Mouse (Mus musculus) CH12.LX (cell line): ENCODE measurements around the gene Olfml3. TPM values are rescaled to one million over a fixed set of nuclear protein-coding genes. Genes with fewer than 3 reads are reported as not detected.
A peak's percentile ranks its signal among the peaks of the same experiment; 100 is the strongest.

ENCODE experiments used
- DNase-seq: peaks from one replicate; pipeline ENCODE4 v3.0.0-alpha.2; 2013; ENCODE audit errors: extremely low read depth
- H3K27ac ChIP-seq: 2 replicates; pipeline ENCODE4 v1.5.1; 2012; ENCODE audit warnings: low read depth, mild to moderate bottlenecking, control low read depth, moderate library complexity; ENCODE audit not compliant: insufficient read depth
- H3K27me3 ChIP-seq: replicated peaks from 2 replicates; pipeline ENCODE3; 2012; ENCODE audit warnings: inconsistent platforms
- H3K36me3 ChIP-seq, 2 experiments: replicated peaks in 1 of 2; 2 replicates each; pipeline versions ENCODE3 to v1.6.1; 2012; ENCODE audit warnings: inconsistent platforms in 1 of 2, low read length in 1 of 2, mild to moderate bottlenecking in 1 of 2, mixed read lengths in 1 of 2, moderate library complexity in 1 of 2; ENCODE audit not compliant: control insufficient read depth in 1 of 2, insufficient read depth in 1 of 2
- H3K4me1 ChIP-seq, 2 experiments: 2 replicates each; pipeline ENCODE4 v1.6.1; 2012; ENCODE audit warnings: inconsistent platforms in 1 of 2, moderate library complexity in 1 of 2; ENCODE audit not compliant: insufficient read depth in 2 of 2, control insufficient read depth in 1 of 2
- H3K4me2 ChIP-seq: 2 replicates; pipeline ENCODE4 v1.6.1; 2012; ENCODE audit warnings: low read depth, mild to moderate bottlenecking, control low read depth; ENCODE audit not compliant: poor library complexity, insufficient read depth, severe bottlenecking
- H3K4me3 ChIP-seq, 3 experiments: fragments of 150-350 bp in 1 of 3; sonication (generic) in 1 of 3; replicated peaks in 1 of 3; 2 replicates each; pipeline versions ENCODE3 to v1.5.1; 2011 to 2012; ENCODE audit warnings: low read depth in 2 of 3, low read length in 2 of 3, mild to moderate bottlenecking in 2 of 3, moderate library complexity in 2 of 3, control low read depth in 1 of 3, improper control_type of control experiment in 1 of 3, inconsistent platforms in 1 of 3, mixed read lengths in 1 of 3; ENCODE audit not compliant: poor library complexity in 1 of 3
- H3K79me2 ChIP-seq: replicated peaks from 2 replicates; pipeline ENCODE4 v1.6.1; 2012; ENCODE audit warnings: mild to moderate bottlenecking, moderate library complexity; ENCODE audit not compliant: control insufficient read depth, poor library complexity, insufficient read depth, severe bottlenecking; ENCODE audit errors: extremely low read depth
- H3K9ac ChIP-seq: 2 replicates; pipeline ENCODE4 v1.6.1; 2012; ENCODE audit warnings: low read depth, mild to moderate bottlenecking, control low read depth, moderate library complexity; ENCODE audit not compliant: insufficient read depth
- H3K9me3 ChIP-seq: replicated peaks from 2 replicates; pipeline ENCODE3; 2012; ENCODE audit warnings: low read length, inconsistent platforms, mixed read lengths
- CTCF ChIP-seq, 2 experiments: IDR thresholded peaks in 1 of 2; conservative IDR thresholded peaks in 1 of 2; 2 replicates each; pipeline ENCODE4 v1.5.1; 2011 to 2012; ENCODE audit warnings: low read depth in 2 of 2, low read length in 2 of 2, improper control_type of control experiment in 1 of 2, inconsistent platforms in 1 of 2, mild to moderate bottlenecking in 1 of 2, moderate library complexity in 1 of 2
- ELF1 ChIP-seq: IDR thresholded peaks from 2 replicates; pipeline ENCODE4 v1.6.1; 2014; ENCODE audit warnings: low read depth, mild to moderate bottlenecking, inconsistent platforms, low read length, improper control_type of control experiment
- EP300 ChIP-seq: IDR thresholded peaks from 2 replicates; pipeline ENCODE4 v1.6.1; 2011; ENCODE audit warnings: low read length, improper control_type of control experiment
- ETS1 ChIP-seq: conservative IDR thresholded peaks from 2 replicates; pipeline ENCODE4 v1.6.1; 2012; ENCODE audit warnings: low read depth, mild to moderate bottlenecking, inconsistent platforms, low read length, improper control_type of control experiment, moderate library complexity
- HCFC1 ChIP-seq: IDR thresholded peaks from 2 replicates; pipeline ENCODE4 v1.6.1; 2012; ENCODE audit warnings: low read depth, mild to moderate bottlenecking, inconsistent platforms, low read length, improper control_type of control experiment
- KAT2A ChIP-seq: IDR thresholded peaks from 2 replicates; pipeline ENCODE4 v1.6.1; 2012; ENCODE audit warnings: low read length, improper control_type of control experiment, inconsistent platforms; ENCODE audit not compliant: insufficient replicate concordance
- MAX ChIP-seq: IDR thresholded peaks from 2 replicates; pipeline ENCODE4 v1.6.1; 2011; ENCODE audit warnings: low read length, improper control_type of control experiment
- MAZ ChIP-seq: IDR thresholded peaks from 2 replicates; pipeline ENCODE4 v1.6.1; 2012; ENCODE audit warnings: low read depth, mild to moderate bottlenecking, inconsistent platforms, low read length, improper control_type of control experiment, moderate library complexity
- MEF2A ChIP-seq: IDR thresholded peaks from 2 replicates; pipeline ENCODE4 v1.6.1; 2014; ENCODE audit warnings: low read depth, mild to moderate bottlenecking, inconsistent platforms, low read length, improper control_type of control experiment, borderline replicate concordance
- MXI1 ChIP-seq: IDR thresholded peaks from 2 replicates; pipeline ENCODE4 v1.6.1; 2011; ENCODE audit warnings: mild to moderate bottlenecking, low read depth, low read length, improper control_type of control experiment
- POLR2AphosphoS2 ChIP-seq: IDR thresholded peaks from 2 replicates; pipeline ENCODE4 v1.6.1; 2011; ENCODE audit warnings: low read depth, low read length, improper control_type of control experiment
- RAD21 ChIP-seq: IDR thresholded peaks from 2 replicates; pipeline ENCODE4 v1.6.1; 2011; ENCODE audit warnings: low read depth, mild to moderate bottlenecking, low read length, improper control_type of control experiment, moderate library complexity
- RCOR1 ChIP-seq: conservative IDR thresholded peaks from 2 replicates; pipeline ENCODE4 v1.6.1; 2012; ENCODE audit warnings: low read depth, mild to moderate bottlenecking, inconsistent platforms, low read length, improper control_type of control experiment
- TCF12 ChIP-seq: IDR thresholded peaks from 2 replicates; pipeline ENCODE4 v1.6.1; 2014; ENCODE audit warnings: low read depth, mild to moderate bottlenecking, inconsistent platforms, low read length, improper control_type of control experiment
- USF2 ChIP-seq: conservative IDR thresholded peaks from 2 replicates; pipeline ENCODE4 v1.6.1; 2011; ENCODE audit warnings: low read depth, low read length, improper control_type of control experiment
- ZNF384 ChIP-seq: IDR thresholded peaks from 2 replicates; pipeline ENCODE4 v1.6.1; 2012; ENCODE audit warnings: low read depth, low read length, improper control_type of control experiment, inconsistent platforms
- dilution Hi-C: fragments of 300-500 bp; cut with MboI; formaldehyde crosslinking; loops from 2 replicates; pipeline ENCODE4 v1.14.3; 2020; ENCODE audit warnings: low sequenced_read_pairs; ENCODE audit not compliant: extremely low pct_unique_long_range_greater_than_20kb, extremely low pct_ligation_motif_present
- in situ Hi-C: fragments of 300-500 bp; cut with MboI; formaldehyde crosslinking; loops from 3 replicates; pipeline ENCODE4 v1.14.3; 2019; ENCODE audit warnings: low sequenced_read_pairs, low pct_ligation_motif_present, low pct_unique_long_range_greater_than_20kb, mixed read lengths
- polyA plus RNA-seq: library from polyadenylated mRNA; unstranded; fragments of >175 nt; gene quantifications from 2 replicates; pipeline ENCODE4 v1.2.1, GENCODE M21; 2012; ENCODE audit warnings: low read depth; ENCODE audit not compliant: insufficient read length
- total RNA-seq, 2 experiments: library from RNA; depleted of rRNA; stranded (reverse); fragments of 300-350 nt in 1 of 2; fragments of >200 nt in 1 of 2; gene quantifications; 2 replicates each; pipeline ENCODE4 v1.2.3; 2012 to 2014

Olfml3 gene
- total and polyA plus RNA-seq, 3 experiments = 14.0 to 33.3 (median 19.7) TPM

DNA sequence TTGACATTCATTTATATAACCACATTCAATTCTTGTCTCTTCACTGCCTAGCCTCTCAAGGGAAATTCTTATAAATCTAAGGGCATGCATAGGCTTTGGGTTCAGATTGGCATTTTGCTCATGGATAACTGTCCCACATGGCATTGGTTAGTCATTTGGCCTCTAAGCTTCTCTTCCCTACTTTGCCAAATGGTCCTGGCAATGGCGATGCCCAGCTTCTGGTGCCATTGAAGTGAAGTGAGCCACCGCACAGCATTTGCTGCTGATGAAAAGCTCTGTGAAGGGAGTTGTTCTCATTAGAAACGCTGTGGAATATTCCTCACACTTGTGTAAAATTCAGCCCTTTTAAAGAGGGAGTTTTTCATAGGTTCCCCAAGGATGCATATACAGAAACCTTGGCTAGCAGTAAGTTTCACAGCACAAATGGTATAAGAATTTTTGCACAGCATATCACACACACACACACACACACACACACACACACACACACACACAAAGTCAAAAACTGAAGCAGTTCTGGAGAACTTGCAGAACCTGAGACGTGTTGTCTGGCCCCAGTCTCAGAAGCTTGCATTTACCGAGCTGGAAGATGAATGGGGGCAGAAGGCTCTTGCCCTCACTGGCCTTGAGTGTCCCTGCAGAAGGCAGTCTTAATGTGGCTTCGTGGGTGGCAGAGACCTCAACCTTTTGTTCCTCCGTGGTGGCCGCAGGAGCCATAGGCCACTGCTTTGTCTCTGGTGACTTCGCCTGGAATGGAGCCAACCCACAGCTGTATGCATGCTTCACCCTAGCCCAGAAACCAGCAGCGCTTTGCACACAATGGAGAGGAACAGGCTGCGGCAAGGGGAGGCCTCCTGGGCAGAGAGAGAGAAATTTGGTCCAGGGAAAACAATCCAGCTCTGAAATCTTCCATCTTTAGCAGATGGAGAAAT lies 21.8 kb downstream of the Olfml3 start:
- no peak overlapping the region for H3K4me2 ChIP-seq
- no peak for DNase-seq

DNA sequence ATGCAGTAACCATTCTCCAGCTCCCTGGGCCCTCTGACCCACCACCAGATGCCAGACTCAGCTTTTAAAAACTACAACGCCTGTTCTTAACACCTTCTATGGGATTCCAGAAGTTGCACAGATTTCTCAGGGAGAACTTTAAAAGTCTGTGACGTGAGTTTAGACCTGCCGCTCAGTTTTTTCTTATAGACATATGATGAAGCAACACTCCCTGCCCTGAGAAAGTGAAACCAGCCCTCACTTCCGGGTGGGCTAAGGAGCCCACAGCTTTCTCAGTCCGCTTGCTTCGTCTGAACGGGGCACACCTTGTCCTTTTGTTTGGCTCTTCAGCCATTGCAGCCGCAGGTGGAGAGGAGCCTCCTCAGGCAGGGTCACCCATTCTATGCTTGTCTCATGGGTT lies 22.9 kb downstream of the Olfml3 start:
- no peaks in the 10 kb centered on the region for H3K27me3 ChIP-seq
- no peaks in the 10 kb centered on the region for H3K9me3 ChIP-seq
- in situ Hi-C loops (no loop called here), dilution Hi-C loops (no loop called here)
- peaks cover 8 to 17% of the 10 kb centered on the region in 2 experiments; a peak in 3 of 4 replicates for H3K4me1 ChIP-seq
- DNase-seq = no peak
- H3K27ac ChIP-seq = no peak overlapping the region
- H3K9ac ChIP-seq = no peak overlapping the region
- H3K79me2 ChIP-seq = no peaks in the 10 kb centered on the region
- TF ChIP-seq ETS1 = no peak
- 0 out of 2 replicates have a peak, but pooled peaks have one; percentile 19 for TF ChIP-seq ELF1
- TF ChIP-seq, all 38 proteins: peak for 1
- Histone ChIP-seq H3K4me3 (no peak overlapping the region), H3K36me3 (no peaks in the 10 kb centered on the region), H3K4me2 (no peak overlapping the region)

More for the DNA sequence above, 21.8 kb downstream of the Olfml3 start:
- TF ChIP-seq MAX (no peak), ZNF384 (no peak), MAZ (no peak), CTCF (conservative IDR thresholded peaks at IDR 0.05 in 1 of 2, IDR thresholded peaks at IDR 0.05 in 1 of 2; ENCODE audit: low read depth in 2 of 2, low read length in 2 of 2) (no peak), ELF1 (no peak), HCFC1 (no peak)
- dilution Hi-C loops = no loop called here
- Histone ChIP-seq H3K27me3 (no peaks in the 10 kb centered on the region), H3K9ac (no peak overlapping the region), H3K4me1 (peaks cover 8 to 17% of the 10 kb centered on the region in 2 experiments; a peak in 3 of 4 replicates), H3K36me3 (no peaks in the 10 kb centered on the region), H3K79me2 (no peaks in the 10 kb centered on the region), H3K9me3 (peaks cover 2% of the 10 kb centered on the region), H3K4me3 (no peak overlapping the region), H3K27ac (no peak overlapping the region)
- in situ Hi-C loops = no loop called here

- TF ChIP-seq POLR2AphosphoS2 = no peak
- TF ChIP-seq MXI1 = no peak
- TF ChIP-seq USF2 = no peak
- TF ChIP-seq EP300 = no peak
- no peak for TF ChIP-seq TCF12
- no peak for TF ChIP-seq KAT2A
- TF ChIP-seq RCOR1 = no peak
- no peak for TF ChIP-seq MEF2A
- no peak for TF ChIP-seq MAX
- TF ChIP-seq RAD21 = no peak
- no peak for TF ChIP-seq HCFC1
These were observed 23.4 kb downstream of the Olfml3 start for GRCm38 (mm10) chr3:103714236-103714875.

More at GRCm38 (mm10) chr3:103714236-103714875, 23.4 kb downstream of the Olfml3 start:
- H3K4me3 ChIP-seq = no peak overlapping the region
- no peak overlapping the region for H3K27ac ChIP-seq
- H3K79me2 ChIP-seq = no peaks in the 10 kb centered on the region
- no peak overlapping the region for H3K4me2 ChIP-seq
- H3K27me3 ChIP-seq = no peaks in the 10 kb centered on the region
- no peaks in the 10 kb centered on the region for H3K9me3 ChIP-seq
- in situ Hi-C loops (no loop called here), dilution Hi-C loops (no loop called here)
- H3K9ac ChIP-seq = no peak overlapping the region
- no peak for DNase-seq
- H3K4me1 ChIP-seq = peaks cover 8 to 17% of the 10 kb centered on the region in 2 experiments; a peak in 3 of 4 replicates
- no peaks in the 10 kb centered on the region for H3K36me3 ChIP-seq
